Mouse (Mus musculus): Measurements from ENCODE around the gene Cttnbp2nl.

Gene Cttnbp2nl

DNA sequence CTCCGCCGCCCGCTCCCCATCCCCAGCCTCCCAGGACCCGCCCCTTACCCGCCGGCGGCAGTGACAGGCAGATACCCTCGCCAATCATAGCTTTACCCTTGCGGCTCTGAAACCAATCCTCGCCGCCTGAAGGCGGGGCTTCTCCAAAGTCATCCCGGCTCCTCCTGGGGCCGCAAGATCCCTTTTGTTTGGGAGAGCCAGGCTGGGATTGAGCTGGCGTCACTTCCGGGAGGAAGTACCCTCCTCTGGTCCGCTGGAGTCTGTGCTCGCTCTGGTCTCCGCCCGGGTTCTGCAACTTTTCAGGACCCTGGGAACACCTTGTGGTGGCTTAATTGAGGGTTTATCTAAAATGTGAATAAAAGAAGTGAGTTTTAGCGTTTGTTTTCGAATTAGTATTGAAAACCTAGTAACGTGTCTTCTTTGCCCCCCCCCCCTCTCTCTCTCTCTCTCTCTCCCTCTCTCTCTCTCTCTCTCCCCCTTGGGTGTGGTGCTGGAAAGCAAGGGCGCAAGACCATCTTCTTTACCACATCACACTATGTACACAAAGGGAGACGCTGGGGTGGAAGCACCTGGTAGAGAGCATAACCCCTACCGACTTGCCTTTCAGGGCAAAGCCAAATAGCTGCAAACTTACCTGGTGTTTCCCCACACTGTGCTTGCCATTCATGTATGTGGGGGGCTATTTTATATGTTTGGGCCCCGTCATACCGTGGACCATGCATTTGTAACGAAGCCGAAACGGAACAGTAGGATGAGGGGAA lies at the start of gene Cttnbp2nl:
TSS of gene Cttnbp2nl (minus strand) at position 210 of the 761 bp plus-strand sequence.
- peak; percentile 97 to 99 for DNase-seq (ENCODE audit: low spot score in 2 of 2)

DNA sequence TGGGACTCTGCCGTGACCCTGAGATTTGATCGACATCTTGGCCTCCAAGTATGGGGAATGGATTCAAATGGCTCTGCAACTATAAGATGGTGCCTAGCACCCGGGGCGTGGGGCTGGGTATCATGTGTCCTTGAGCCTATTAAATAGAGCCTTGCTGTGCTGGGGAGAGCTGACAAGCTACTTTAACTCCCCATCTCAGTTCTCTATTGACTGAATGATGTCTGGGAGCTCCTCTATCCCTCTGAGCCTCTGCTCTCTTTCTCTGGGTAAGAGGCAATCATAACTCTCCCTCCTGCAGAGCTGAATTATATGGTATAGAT lies 47.3 kb upstream of the Cttnbp2nl start:
- no peak for DNase-seq (ENCODE audit: low spot score in 2 of 2)

DNA sequence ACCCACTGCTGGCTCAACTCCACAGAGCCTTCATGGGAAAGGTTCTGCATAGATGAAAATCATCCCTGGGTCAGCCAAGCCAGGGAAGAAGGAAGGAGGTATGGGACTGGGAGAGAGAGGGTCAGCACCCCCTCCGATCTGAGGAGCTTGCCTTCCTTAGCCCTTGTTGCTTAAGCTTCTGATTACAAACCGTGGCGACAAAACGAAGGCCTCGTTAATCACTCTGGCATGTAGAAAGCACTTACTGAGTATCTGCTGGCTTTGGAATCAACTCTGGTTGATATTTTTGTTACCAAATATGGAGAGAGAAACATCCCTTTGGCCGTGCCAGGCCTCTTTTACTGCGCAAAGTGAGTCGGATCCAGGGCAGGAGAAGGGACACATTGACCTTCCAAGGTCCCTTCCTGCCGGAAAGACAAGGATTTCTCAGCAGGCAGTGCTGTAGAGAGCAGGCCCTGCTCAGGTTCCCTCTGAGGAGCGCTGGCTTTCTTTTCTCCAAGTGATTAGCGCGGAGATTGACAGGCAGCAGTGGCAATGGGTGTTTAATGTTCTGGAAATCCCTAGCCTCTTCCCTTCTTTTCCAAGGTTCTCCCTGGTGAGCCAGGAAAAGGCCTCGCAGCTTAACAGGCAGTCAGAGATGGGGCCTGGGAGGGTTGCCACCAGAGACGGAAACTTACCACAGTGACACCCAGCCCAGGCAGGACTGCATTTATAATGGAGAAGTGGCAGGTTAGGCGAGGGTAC lies 46.8 kb upstream of the Cttnbp2nl start:
- DNase-seq (ENCODE audit: low spot score in 2 of 2), result no peak

DNA sequence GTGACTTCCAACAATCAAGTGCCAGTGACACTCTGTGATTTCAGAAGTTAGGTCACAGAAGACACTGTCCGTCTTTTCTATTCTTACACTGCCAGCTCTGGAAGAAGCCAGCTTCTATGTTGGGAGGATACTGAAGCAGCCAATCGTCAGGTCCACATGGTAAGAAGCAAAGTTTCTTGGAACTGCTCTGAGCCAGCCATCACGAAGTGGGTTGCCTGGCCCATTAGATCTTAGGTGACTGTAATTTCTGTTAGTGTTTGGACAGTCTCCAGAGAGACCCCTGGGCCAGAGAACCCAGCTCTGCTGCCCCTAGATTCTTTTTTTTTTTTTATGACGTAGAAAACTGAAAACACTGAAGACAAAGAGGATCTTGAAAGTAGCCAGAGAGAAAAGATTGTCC lies 44.6 kb upstream of the Cttnbp2nl start:
- DNase-seq (ENCODE audit: low spot score in 2 of 2), result no peak

DNA sequence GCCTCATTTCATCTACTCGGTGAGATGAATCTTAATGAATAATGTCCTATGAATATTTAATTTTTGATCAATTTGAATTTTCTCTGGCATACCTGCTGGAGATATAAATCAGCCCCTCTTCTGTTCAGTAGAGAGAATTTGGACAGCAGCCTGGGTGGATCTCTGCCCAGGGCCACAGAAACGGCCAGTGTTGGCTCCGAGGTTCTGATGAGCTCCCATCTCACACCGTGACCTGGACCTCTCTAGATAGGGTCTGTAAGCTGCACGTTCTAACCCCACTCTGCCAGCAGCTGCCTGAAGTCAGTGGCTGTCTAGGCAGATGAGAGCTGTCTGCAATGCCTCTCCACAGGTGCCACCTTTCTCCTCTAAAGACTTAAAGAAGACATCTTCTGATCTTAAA lies 42.1 kb upstream of the Cttnbp2nl start:
- DNase-seq (ENCODE audit: low spot score in 2 of 2), result no peak

DNA sequence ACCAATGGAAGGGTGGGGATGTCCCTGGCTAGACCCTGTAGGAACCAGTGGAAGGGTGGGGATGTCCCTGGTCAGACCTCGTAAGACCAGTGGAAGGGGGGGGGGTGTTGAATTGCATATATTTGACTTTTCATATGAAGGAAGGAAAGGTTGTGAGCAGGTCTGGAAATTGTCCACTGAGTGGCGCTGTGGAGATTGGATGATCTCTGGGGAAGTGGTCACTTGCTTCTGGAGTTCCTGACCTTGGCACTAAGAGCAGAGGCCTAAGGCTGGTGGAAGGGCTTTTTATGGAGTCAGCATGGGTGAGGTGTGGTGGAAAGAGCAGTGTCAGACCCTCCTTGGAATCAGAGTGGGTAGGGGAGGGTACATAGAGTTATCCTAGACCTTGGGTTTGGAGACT lies 41.5 kb upstream of the Cttnbp2nl start:
- DNase-seq (ENCODE audit: low spot score in 2 of 2), result no peak

DNA sequence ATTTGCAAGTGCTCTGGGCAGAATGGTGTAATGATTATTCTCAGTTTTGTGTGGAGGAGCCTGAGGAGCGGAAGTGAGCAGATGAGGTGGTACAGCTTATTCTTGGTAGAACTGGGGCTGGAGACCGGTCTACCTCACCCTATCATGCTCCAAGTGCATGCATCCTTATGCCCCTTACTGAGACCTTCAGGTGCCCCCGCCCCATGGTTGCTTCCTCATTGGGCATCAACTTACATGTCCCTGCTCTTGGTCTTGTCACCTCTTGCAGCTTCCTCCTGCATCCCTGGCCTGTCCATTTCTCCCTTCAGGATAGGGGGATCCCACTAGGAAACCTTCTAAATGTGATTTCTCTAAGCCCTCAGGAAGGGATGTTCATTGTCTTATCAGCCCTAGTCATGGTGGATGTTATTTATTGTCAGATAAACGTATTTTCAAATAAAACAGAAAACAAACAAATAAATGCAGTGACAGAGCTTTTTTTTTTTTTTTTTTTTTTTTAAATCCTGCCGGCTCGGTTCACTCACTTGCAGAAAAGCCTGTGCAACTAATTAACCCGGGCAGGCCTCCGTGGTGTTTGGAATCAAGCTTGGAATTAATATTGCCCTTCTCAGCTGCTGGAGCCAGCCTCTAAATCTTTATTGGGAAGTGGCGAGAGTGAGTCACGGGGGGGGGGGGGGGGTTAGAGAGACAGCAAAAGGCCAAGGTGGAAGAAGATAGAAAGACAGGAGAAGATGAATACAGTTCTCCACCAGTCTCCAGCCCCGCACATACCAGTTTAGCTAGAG lies 40.0 kb upstream of the Cttnbp2nl start:
- DNase-seq (ENCODE audit: low spot score in 2 of 2), result no peak

DNA sequence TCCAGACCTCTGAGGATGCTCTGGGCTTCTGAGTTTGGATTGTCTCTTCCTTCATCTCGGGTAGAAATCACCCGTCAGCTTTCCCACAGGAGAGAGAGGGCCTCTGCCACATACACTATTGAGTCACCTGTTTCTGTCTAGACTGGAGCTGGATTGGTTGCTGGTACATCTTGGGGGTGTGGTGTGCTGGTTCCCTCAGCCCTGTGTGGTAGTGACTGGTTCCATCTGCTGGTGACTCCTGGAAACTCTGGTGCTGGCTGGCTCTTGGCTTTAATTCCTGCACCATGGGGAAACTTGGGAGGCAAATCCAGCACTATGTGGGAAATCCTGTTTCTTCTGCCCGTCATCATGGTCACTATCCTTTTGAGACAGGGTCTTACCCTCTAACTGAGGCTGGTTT lies 38.0 kb upstream of the Cttnbp2nl start:
- peak; percentile 22 to 32 for DNase-seq (ENCODE audit: low spot score in 2 of 2)

DNA sequence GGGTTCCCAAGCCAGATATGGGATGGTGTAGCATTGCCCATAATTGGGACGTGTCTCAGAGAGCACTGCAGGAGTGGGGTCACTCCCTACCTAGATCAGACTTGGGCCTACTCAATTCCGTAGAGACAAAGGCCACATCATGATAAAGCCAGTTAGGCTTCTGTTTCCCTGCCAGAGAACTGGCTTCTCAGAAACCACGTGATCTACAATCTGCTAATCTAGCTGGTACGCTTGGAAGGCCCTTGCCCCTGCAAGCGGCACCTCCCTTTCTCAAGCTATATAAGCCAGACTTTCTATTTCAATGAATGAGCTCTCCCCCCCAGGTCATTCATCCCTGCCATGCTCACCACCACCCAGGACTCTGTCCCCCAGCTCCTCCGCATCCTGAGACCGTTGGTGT lies 37.2 kb upstream of the Cttnbp2nl start:
- DNase-seq (ENCODE audit: low spot score in 2 of 2), result no peak

DNA sequence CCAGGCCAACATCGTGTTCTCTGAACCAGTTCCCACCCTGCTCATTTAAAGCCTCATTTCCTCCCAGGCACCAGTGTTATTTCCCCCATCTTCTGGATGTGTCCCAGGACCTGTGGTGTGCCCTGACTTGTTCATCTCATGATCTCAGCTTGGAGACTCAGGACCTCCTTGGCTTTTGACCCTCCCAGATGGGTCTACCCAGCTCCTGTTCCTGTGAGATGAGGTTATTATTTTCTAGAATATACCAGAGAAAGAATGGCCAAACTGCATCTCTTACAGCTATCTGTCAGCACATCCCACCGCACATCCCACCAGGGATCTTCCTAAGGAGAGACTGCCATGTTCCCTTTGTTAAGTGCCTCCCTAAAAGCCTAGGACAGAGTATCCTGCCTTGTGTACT lies 35.7 kb upstream of the Cttnbp2nl start:
- no peak for DNase-seq (ENCODE audit: low spot score in 2 of 2)

DNA sequence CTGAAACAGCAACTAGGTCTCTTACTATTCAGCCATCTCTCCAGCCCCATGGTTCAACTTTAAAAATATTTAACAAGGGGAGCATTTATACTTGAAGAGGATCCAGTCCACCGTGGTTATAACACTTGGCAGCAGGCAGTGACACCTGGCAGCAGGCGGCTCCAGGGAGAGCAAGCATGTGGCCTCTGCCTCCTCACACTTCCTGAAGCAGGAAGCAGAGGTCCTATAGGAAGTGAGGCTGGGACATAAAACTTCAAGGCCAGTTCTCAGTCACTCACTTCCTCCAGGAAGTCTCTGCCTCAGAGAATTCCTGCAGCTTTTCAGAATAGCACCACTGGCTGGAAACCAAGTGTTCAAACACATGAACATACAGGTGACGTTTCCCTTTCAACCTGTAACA lies 34.4 kb upstream of the Cttnbp2nl start:
- no peak for DNase-seq (ENCODE audit: low spot score in 2 of 2)

DNA sequence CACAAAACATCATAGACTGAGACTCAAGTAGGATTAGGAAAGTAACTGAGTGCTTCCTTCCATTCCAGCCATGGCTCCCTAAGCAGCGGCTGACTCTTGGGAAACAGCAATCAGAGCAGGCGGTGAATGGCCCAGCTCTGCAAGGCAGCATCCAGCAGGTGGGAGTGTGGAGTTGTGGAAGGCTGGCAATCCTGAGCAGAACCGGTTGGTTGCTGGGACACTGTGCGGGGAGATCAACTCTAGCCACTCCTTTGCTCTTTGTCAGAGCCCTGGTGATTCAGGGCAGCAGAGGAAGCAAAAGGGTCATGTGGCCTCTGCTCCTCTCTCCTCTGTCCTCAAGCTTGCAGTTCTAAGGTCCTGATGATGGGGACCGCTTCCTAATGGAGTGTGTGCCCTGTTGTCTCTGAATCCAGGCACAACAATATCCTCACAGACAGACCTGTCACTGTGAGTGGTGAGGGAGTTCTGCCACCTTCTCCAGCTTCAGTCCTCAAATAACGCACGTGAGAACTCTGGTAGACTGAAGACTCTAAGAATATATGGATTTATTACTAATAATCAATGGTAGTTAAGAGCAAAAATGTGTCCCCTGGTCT lies 25.4 kb upstream of the Cttnbp2nl start:
- DNase-seq (ENCODE audit: low spot score in 2 of 2), result peak; percentile 55 to 61

DNA sequence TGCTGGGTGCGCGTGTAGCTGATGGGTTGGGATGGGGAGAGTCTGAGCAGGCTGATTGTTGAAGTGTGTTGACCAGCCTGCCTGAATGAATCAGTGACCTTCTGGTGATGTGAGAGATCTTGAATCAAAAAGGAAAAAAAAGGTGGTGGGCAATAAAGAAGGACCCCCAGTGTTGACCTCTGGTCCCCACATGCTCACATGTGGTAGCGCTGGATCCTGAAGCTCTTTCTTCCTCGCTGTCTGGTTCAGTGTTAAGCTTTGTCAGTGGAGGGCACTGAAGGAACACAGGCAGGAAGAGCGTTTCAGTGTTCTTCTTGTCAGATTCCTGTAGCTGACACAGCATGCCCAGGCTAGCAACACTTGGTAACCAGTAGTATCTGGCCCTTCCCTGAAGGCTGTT lies 22.9 kb upstream of the Cttnbp2nl start:
- DNase-seq (ENCODE audit: low spot score in 2 of 2), result no peak

DNA sequence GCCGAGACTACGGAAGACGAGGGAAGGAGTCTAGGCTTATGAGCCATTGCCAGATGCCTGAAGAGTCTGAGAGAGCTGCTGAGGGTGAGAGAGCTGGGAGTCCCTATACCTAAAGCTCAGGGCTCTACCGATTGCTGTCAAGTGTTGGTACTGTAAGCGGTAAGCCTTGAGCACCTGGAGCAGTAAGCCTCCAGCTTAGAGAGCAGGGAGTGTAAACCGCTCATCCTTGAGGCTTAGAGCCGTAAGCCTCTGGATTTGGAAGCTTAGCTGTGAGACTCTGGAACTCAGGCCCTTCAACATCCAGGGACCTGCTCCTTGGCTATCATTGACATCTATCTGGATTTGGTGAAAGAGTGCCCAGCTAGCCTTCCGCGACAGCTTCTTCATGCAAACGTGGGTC lies 19.6 kb upstream of the Cttnbp2nl start:
- no peak for DNase-seq (ENCODE audit: low spot score in 2 of 2)

DNA sequence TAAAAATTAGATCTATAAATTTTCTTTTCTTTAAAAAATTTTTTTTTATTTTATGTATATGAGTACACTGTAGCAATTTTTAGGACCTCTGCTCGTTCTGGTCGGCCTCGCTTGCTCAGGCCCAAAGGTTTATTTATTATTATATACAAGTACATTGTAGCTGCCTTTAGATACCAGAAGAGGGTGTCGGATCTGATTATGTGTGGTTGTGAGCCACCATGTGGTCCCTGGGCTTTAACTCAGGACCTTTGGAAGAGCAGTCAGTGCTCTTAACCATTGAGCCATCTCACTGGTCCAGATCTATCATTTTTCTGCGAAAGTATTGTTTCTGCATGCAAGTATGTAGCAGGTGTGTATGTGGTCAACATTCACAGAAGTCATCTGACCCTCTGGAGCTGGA lies 18.3 kb upstream of the Cttnbp2nl start:
- DNase-seq (ENCODE audit: low spot score in 2 of 2), result no peak

DNA sequence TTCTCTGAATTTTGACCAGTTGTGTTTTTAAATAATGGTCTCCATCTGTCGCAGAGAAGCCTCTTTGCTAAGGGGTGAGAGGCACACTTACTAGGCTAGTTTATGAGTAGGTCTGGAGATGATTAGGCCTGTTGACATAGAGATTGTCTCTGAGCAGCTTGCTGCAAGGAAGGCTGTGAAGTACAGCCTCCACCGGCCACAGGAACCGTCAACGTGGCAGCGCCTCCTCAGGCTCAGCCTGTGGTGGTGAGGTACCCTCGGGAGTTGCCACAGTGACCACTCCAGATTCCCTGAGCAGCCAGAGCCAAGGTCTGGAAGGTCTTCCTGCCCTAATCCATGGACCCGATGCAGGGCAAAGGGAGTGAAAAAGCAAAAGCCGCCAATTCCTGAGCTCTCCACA lies 17.6 kb upstream of the Cttnbp2nl start:
- DNase-seq (ENCODE audit: low spot score in 2 of 2), result no peak

DNA sequence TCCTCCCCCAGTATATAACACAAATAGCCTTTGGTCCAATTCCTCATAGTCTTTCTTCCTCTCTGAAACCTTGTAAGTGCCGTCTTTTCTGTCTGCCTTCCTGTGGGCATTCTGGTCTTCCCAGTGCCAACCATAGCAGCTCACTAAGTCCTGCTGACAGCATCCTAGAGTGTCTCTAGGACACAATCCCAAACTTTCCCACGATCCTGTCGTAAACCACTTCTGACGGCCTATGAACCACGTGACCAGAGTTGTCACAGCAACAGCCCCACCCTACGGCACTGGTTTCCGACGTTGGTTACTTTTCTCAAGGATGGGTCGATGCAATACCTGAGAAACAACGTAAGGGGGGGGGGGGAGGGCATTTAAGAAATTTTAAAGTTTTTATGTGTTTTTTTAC lies 13.6 kb upstream of the Cttnbp2nl start, which contains the start of gene 4930564D02Rik:
TSS of gene 4930564D02Rik (plus strand) at position 301 of the 400 bp plus-strand sequence.
- DNase-seq (ENCODE audit: low spot score in 2 of 2), result no peak

DNA sequence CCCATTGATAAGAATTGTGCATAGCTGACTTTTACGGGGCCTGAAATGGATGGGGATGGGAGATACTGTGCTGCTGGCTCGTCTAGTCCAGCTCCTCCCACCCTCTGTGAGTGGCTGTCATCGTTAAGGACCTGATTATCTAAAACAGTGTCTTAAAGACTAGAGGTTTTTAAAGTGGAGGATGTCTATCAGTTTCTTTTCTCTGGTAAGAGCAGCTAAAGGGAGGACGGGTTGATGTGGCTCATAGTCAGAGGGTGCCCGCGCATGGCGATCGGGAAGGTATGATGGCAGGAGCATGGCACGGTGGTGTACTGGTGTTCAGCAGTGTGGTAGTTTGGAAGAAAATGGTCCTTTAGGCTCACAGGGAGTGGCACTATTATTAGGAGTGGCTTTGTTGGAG lies 9.7 kb upstream of the Cttnbp2nl start:
- DNase-seq (ENCODE audit: low spot score in 2 of 2), result no peak

DNA sequence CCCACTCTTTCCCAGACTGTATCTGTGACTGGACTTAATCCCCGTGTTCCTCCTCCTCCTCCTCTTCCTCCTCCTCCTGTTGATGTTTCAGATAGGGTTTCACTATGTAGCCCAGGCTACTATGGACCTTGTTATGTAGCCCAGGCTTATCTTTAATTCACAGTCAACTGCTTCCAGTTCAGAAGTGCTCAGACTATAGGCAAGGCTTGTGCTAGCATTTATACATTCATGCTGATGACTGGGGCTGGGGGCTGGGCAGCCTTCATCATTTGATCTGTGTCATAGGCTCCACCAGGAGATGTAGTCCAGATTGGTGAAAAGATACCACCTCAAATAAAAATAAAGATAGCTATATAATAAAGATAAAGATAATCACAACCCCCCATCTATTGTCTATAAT lies 9.0 kb upstream of the Cttnbp2nl start:
- DNase-seq (ENCODE audit: low spot score in 2 of 2), result no peak

DNA sequence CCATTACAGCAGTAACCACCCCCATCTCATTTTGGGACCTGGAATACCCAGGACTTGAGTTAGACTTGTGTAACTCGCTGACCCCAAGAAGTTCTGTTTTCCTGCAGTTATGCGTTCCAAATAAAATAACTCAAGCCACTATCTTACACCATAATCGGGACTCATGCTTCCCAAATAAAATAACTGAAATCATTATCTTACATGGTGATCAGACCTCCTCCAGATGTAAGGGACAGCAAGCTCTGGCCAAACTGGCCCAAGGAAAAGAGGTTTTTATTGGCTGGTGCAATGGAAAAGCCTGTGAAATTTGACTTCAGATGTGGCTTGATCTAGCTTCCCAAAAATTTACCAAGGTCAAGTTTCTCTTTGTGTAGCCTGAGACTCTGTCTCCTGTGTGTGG lies 8.6 kb upstream of the Cttnbp2nl start:
- no peak for DNase-seq (ENCODE audit: low spot score in 2 of 2)

DNA sequence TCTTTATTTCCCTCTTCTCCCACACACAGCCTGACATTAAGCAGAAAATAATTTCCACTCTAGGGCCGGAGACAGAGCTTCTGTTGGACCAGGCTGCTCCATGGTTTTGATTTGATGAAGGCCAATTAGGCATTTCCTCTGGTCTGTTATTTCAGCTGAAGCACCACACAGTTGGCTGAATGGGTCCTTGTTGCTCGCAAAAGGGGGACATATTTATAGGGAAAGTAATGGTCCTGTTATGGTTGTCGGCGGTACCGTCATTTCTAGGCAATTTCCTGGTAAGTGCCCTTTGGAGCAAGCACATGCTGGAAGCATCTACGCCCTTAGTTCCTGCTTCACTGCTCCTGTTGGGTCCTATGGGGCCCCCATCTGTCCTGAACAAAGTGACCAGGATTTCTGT lies 8.0 kb upstream of the Cttnbp2nl start:
- no peak for DNase-seq (ENCODE audit: low spot score in 2 of 2)

DNA sequence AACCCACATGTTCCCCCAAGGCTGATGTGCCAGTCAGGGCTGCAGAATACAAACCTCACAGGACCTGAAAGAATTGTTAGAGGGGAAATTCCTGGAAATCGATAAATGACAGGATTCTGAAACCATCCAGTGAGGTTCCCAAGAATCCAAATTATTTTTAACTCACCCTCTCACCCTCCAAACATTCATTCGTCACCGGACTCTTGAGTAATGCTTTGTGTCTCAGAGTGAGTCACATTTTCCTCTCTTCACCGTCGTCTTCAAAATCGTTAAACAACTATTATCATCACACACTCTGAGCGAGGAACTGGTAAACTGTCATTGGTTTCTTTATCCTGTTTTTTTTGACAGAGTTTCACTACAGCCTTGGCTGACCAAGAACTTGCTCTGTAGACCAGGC lies 7.0 kb upstream of the Cttnbp2nl start:
- no peak for DNase-seq (ENCODE audit: low spot score in 2 of 2)

All from right cerebral cortex, postnatal 36 days (tissue).